Mouse (Mus musculus) hindbrain, embryonic 11.5 days (tissue): ENCODE data around the gene Chd4. TPM values are rescaled to one million over a fixed set of nuclear protein-coding genes. Genes with fewer than 3 reads are reported as not detected.

Experiments used
- ATAC-seq: fragments of 200-750 bp; cut with Nextera tagmentation; 2 replicates; pipeline ENCODE4 v1.8.0; 2017; ENCODE audit warnings: mild to moderate bottlenecking, moderate TSS enrichment, moderate library complexity; ENCODE audit not compliant: low FRiP score
- DNase-seq: peaks from one replicate; pipeline ENCODE4 v3.0.0-alpha.2; 2015; ENCODE audit warnings: low spot score
- H3K27ac ChIP-seq: fragments of 300-500 bp; sonication (generic); 2 replicates; pipeline ENCODE4 v1.5.1; 2014; ENCODE audit warnings: mild to moderate bottlenecking, low read depth, low read length
- H3K27me3 ChIP-seq: fragments of 300-500 bp; sonication (generic); 2 replicates; pipeline ENCODE4 v1.6.1; 2014; ENCODE audit warnings: mild to moderate bottlenecking, low read length, moderate library complexity, mixed read lengths; ENCODE audit not compliant: control insufficient read depth, insufficient read depth
- H3K36me3 ChIP-seq: fragments of 300-500 bp; sonication (generic); 2 replicates; pipeline ENCODE4 v1.6.1; 2014; ENCODE audit warnings: mild to moderate bottlenecking, low read length, moderate library complexity, mixed read lengths; ENCODE audit not compliant: control insufficient read depth, insufficient read depth
- H3K4me1 ChIP-seq: fragments of 300-500 bp; sonication (generic); replicated peaks from 2 replicates; pipeline ENCODE4 v1.6.1; 2014; ENCODE audit warnings: low read length, mixed read lengths; ENCODE audit not compliant: control insufficient read depth, insufficient read depth
- H3K4me2 ChIP-seq: fragments of 300-500 bp; sonication (generic); replicated peaks from 2 replicates; pipeline ENCODE4 v1.6.1; 2014; ENCODE audit warnings: mild to moderate bottlenecking, low read depth, low read length
- H3K4me3 ChIP-seq: fragments of 300-500 bp; sonication (generic); 2 replicates; pipeline ENCODE4 v1.5.1; 2014; ENCODE audit warnings: low read depth, low read length
- H3K9ac ChIP-seq: fragments of 300-500 bp; sonication (generic); 2 replicates; pipeline ENCODE4 v1.6.1; 2014; ENCODE audit warnings: low read depth, low read length
- H3K9me3 ChIP-seq: fragments of 300-500 bp; sonication (generic); 2 replicates; pipeline ENCODE4 v1.6.1; 2016; ENCODE audit warnings: low read length; ENCODE audit not compliant: control insufficient read depth
- WGBS: fragments of 180-500 bp; shearing (Covaris S2); extraction: QIAGEN DNeasy Blood & Tissue Kit; methylation state at CpG from one replicate; pipeline ENCODE4 v1.1.7; 2014; 5-methylcytosine and 5-hydroxymethylcytosine counted together
- polyA plus RNA-seq: library from polyadenylated mRNA; unstranded; fragments of >200 nt; fragmentation: Nextera tagmentation; extraction: Ambion mirVana; gene quantifications from 2 replicates; pipeline ENCODE4 v1.2.1, GENCODE M21; 2014

Chd4 gene
- polyA plus RNA-seq, 1 experiment from 2014 or later, result 130 TPM

- no peaks in the 10 kb centered on the region for H3K36me3 ChIP-seq
- H3K4me3 ChIP-seq, result no peak within 1 kb of the TSS
- H3K9me3 ChIP-seq, result no peaks in the 10 kb centered on the region
- WGBS, result 64% methylated on average over 8 of the region's 8 CpGs
- no peaks in the 10 kb centered on the region for H3K4me1 ChIP-seq
- DNase-seq (no peak), ATAC-seq (no peak)
- H3K27ac ChIP-seq, result no peak within 1 kb of the TSS
- no peaks in the 10 kb centered on the region for H3K27me3 ChIP-seq
- no peak within 1 kb of the TSS for H3K4me2 ChIP-seq
- no peak within 1 kb of the TSS for H3K9ac ChIP-seq
Measured at GRCm38 (mm10) chr6:125067571-125067995, 28.2 kb upstream of the Chd4 start, which contains the start of gene Lpar5. Gene Lpar5, plus strand, starts transcription at chr6:125067920.

GRCm38 (mm10) chr6:125071170-125071895, 24.4 kb upstream of the Chd4 start:
- H3K4me1 ChIP-seq, result no peaks in the 10 kb centered on the region
- no peak for DNase-seq
- peak; percentile 49; the same call in 1 of the 2 replicates for ATAC-seq
- peak overlapping the region; percentile 49; the same call in 1 of the 2 replicates for H3K27ac ChIP-seq
- no peak overlapping the region for H3K9ac ChIP-seq
- no peaks in the 10 kb centered on the region for H3K27me3 ChIP-seq
- H3K4me2 ChIP-seq, result no peak overlapping the region
- no peaks in the 10 kb centered on the region for H3K36me3 ChIP-seq
- WGBS, result 84% methylated on average over 18 of the region's 18 CpGs
- H3K4me3 ChIP-seq, result no peak overlapping the region
- no peaks in the 10 kb centered on the region for H3K9me3 ChIP-seq

GRCm38 (mm10) chr6:125071896-125072279, 23.9 kb upstream of the Chd4 start:
- DNase-seq, result no peak
- H3K9me3 ChIP-seq, result no peaks in the 10 kb centered on the region
- no peak overlapping the region for H3K9ac ChIP-seq
- no peak for ATAC-seq
- no peak overlapping the region for H3K4me3 ChIP-seq
- H3K27me3 ChIP-seq, result no peaks in the 10 kb centered on the region
- no peak overlapping the region for H3K4me2 ChIP-seq
- peak overlapping the region; percentile 49; the same call in 1 of the 2 replicates for H3K27ac ChIP-seq
- 43% methylated on average over 1 of the region's 2 CpGs for WGBS
- no peaks in the 10 kb centered on the region for H3K36me3 ChIP-seq
- H3K4me1 ChIP-seq, result no peaks in the 10 kb centered on the region

GRCm38 (mm10) chr6:125073825-125074224, 22.0 kb upstream of the Chd4 start:
- no peaks in the 10 kb centered on the region for H3K4me1 ChIP-seq
- 82% methylated on average over 8 of the region's 8 CpGs for WGBS
- H3K36me3 ChIP-seq, result no peaks in the 10 kb centered on the region
- H3K9ac ChIP-seq, result no peak overlapping the region
- no peaks in the 10 kb centered on the region for H3K9me3 ChIP-seq
- no peaks in the 10 kb centered on the region for H3K27me3 ChIP-seq
- ATAC-seq (no peak), DNase-seq (no peak)
- H3K4me3 ChIP-seq, result no peak overlapping the region
- no peak overlapping the region for H3K4me2 ChIP-seq
- H3K27ac ChIP-seq, result no peak overlapping the region

- Histone ChIP-seq H3K27me3 (0 out of 2 replicates have a peak, but pooled peaks cover 3% of the 10 kb centered on the region), H3K4me2 (peak overlapping the region; percentile 68), H3K4me1 (no peaks in the 10 kb centered on the region; the same call in 1 of the 2 replicates), H3K36me3 (no peaks in the 10 kb centered on the region), H3K9me3 (no peaks in the 10 kb centered on the region), H3K27ac (peak overlapping the region; percentile 79), H3K4me3 (peak overlapping the region; percentile 33), H3K9ac (peak overlapping the region; percentile 66)
- DNase-seq (no peak), ATAC-seq (peak; percentile 56)
- WGBS, result 23% methylated on average over 25 of the region's 25 CpGs
Measured at GRCm38 (mm10) chr6:125081394-125081793, 14.4 kb upstream of the Chd4 start.

- H3K4me2 ChIP-seq, result peak overlapping the region; percentile 68
- 21% methylated on average over 45 of the region's 45 CpGs for WGBS
- ATAC-seq, result peak; percentile 94
- H3K27ac ChIP-seq, result peak overlapping the region; percentile 79
- no peaks in the 10 kb centered on the region for H3K9me3 ChIP-seq
- H3K27me3 ChIP-seq, result 0 out of 2 replicates have a peak, but pooled peaks cover 3% of the 10 kb centered on the region
- H3K4me1 ChIP-seq, result no peaks in the 10 kb centered on the region; the same call in 1 of the 2 replicates
- no peaks in the 10 kb centered on the region for H3K36me3 ChIP-seq
- H3K4me3 ChIP-seq, result peak overlapping the region; percentile 33
- peak overlapping the region; percentile 66 for H3K9ac ChIP-seq
- DNase-seq, result peak; percentile 98
Measured at GRCm38 (mm10) chr6:125081797-125082560, 13.8 kb upstream of the Chd4 start.

- WGBS, result 89% methylated on average over 7 of the region's 7 CpGs
- H3K36me3 ChIP-seq, result no peaks in the 10 kb centered on the region
- ATAC-seq, result no peak
Measured at GRCm38 (mm10) chr6:125082801-125083386, 12.9 kb upstream of the Chd4 start.

GRCm38 (mm10) chr6:125084424-125084823, 11.4 kb upstream of the Chd4 start:
- Histone ChIP-seq H3K4me1 (peaks cover 4% of the 10 kb centered on the region), H3K36me3 (no peaks in the 10 kb centered on the region), H3K9me3 (no peaks in the 10 kb centered on the region), H3K27ac (0 out of 2 replicates have a peak overlapping the region, but pooled peaks have one; percentile 9), H3K9ac (0 out of 2 replicates have a peak overlapping the region, but pooled peaks have one; percentile 25), H3K4me3 (no peak overlapping the region), H3K27me3 (0 out of 2 replicates have a peak, but pooled peaks cover 3% of the 10 kb centered on the region), H3K4me2 (no peak overlapping the region)
- ATAC-seq (no peak), DNase-seq (peak; percentile 75)
- 16% methylated on average over 4 of the region's 4 CpGs for WGBS

More at GRCm38 (mm10) chr6:125082801-125083386, 12.9 kb upstream of the Chd4 start:
- Histone ChIP-seq H3K9me3 (no peaks in the 10 kb centered on the region), H3K27me3 (0 out of 2 replicates have a peak, but pooled peaks cover 3% of the 10 kb centered on the region), H3K4me3 (no peak overlapping the region), H3K4me1 (no peaks in the 10 kb centered on the region; the same call in 1 of the 2 replicates), H3K27ac (no peak overlapping the region), H3K9ac (no peak overlapping the region), H3K4me2 (no peak overlapping the region)
- no peak for DNase-seq
